Mouse (Mus musculus) forebrain, embryonic 12.5 days (tissue): Measurements from ENCODE around the gene Gm20388. TPM values are rescaled to one million over a fixed set of nuclear protein-coding genes. Genes with fewer than 3 reads are reported as not detected.
A peak's percentile ranks its signal among the peaks of the same experiment; 100 is the strongest.

Experiments used
- ATAC-seq: fragments of 200-750 bp; cut with Nextera tagmentation; 2 replicates; pipeline ENCODE4 v1.8.0; 2017; ENCODE audit warnings: moderate TSS enrichment; ENCODE audit not compliant: low FRiP score
- H3K27ac ChIP-seq: fragments of 300-500 bp; sonication (generic); 2 replicates; pipeline ENCODE4 v1.5.1; 2016; ENCODE audit warnings: mild to moderate bottlenecking
- H3K27me3 ChIP-seq: fragments of 300-500 bp; sonication (generic); 2 replicates; pipeline ENCODE4 v1.6.1; 2016; ENCODE audit warnings: mild to moderate bottlenecking
- H3K36me3 ChIP-seq: fragments of 300-500 bp; sonication (generic); replicated peaks from 2 replicates; pipeline ENCODE4 v1.6.1; 2016; ENCODE audit warnings: mild to moderate bottlenecking
- H3K4me1 ChIP-seq: fragments of 300-500 bp; sonication (generic); 2 replicates; pipeline ENCODE4 v1.6.1; 2016
- H3K4me2 ChIP-seq: fragments of 300-500 bp; sonication (generic); 2 replicates; pipeline ENCODE4 v1.6.1; 2016; ENCODE audit warnings: mild to moderate bottlenecking, moderate library complexity
- H3K4me3 ChIP-seq: fragments of 300-500 bp; sonication (generic); replicated peaks from 2 replicates; pipeline ENCODE4 v1.5.1; 2016; ENCODE audit warnings: mild to moderate bottlenecking
- H3K9ac ChIP-seq: fragments of 300-500 bp; sonication (generic); 2 replicates; pipeline ENCODE4 v1.6.1; 2016; ENCODE audit warnings: mild to moderate bottlenecking
- H3K9me3 ChIP-seq: fragments of 300-500 bp; sonication (generic); 2 replicates; pipeline ENCODE4 v1.6.1; 2016
- WGBS: fragments of 180-500 bp; shearing (Covaris S2); methylation state at CpG from one replicate; pipeline ENCODE4 v1.1.7; 2016; 5-methylcytosine and 5-hydroxymethylcytosine counted together
- polyA plus RNA-seq: library from polyadenylated mRNA; unstranded; fragments of >200 nt; fragmentation: Nextera tagmentation; extraction: Ambion mirVana; gene quantifications from 2 replicates; pipeline ENCODE4 v1.2.1, GENCODE M21; 2016

The Gm20388 gene
- polyA plus RNA-seq, 1 experiment from 2014 or later = not detected

DNA sequence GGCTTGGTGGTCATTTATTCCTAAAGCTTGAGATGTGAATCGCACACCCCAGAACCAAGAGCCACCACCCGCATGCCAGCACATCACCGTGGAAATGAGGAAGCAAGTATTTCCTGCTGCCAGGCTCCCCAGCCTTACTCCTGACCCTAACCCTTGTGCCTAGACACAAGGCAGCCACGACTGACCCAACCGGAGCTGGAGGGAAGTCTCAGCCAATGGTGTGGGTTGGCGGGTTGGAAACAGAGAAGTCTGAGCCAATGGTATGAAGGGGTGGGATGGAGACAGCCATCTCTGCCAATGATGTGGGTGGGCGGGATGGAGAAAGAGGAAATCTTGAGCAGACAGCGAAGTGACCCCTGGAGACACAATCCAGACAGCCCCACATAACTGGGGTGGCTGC, 1314.1 kb downstream of the Gm20388 start:
- no peak for ATAC-seq
- WGBS = 76% methylated on average over 8 of the region's 8 CpGs
- Histone ChIP-seq H3K36me3 (no peaks in the 10 kb centered on the region), H3K9me3 (no peaks in the 10 kb centered on the region), H3K4me3 (no peak overlapping the region), H3K27ac (no peak overlapping the region), H3K4me1 (peaks cover 4% of the 10 kb centered on the region; the same call in 1 of the 2 replicates), H3K4me2 (no peak overlapping the region), H3K9ac (no peak overlapping the region), H3K27me3 (peaks cover 11% of the 10 kb centered on the region)

- ATAC-seq = no peak
- Histone ChIP-seq H3K36me3 (no peaks in the 10 kb centered on the region), H3K27me3 (peaks cover 11% of the 10 kb centered on the region; the same call in 1 of the 2 replicates), H3K4me2 (no peak overlapping the region), H3K4me3 (no peak overlapping the region), H3K9ac (no peak overlapping the region), H3K4me1 (peaks cover 5% of the 10 kb centered on the region; the same call in 1 of the 2 replicates), H3K27ac (no peak overlapping the region), H3K9me3 (no peaks in the 10 kb centered on the region)
- WGBS = 81% methylated on average over 18 of the region's 18 CpGs
These were observed 1317.1 kb downstream of the Gm20388 start for GRCm38 (mm10) chr8:121227756-121228155.

- H3K27ac ChIP-seq = no peak overlapping the region
- no peak overlapping the region for H3K4me2 ChIP-seq
- ATAC-seq = no peak
- H3K4me3 ChIP-seq = no peak overlapping the region
- H3K36me3 ChIP-seq = no peaks in the 10 kb centered on the region
- WGBS = 69% methylated on average over 3 of the region's 3 CpGs
- no peak overlapping the region for H3K9ac ChIP-seq
- H3K9me3 ChIP-seq = no peaks in the 10 kb centered on the region
- H3K4me1 ChIP-seq = peaks cover 5% of the 10 kb centered on the region; the same call in 1 of the 2 replicates
- H3K27me3 ChIP-seq = peaks cover 11% of the 10 kb centered on the region; the same call in 1 of the 2 replicates
These were observed 1318.3 kb downstream of the Gm20388 start for GRCm38 (mm10) chr8:121228892-121229291.

GRCm38 (mm10) chr8:121229550-121229949, 1318.9 kb downstream of the Gm20388 start:
- H3K9ac ChIP-seq = no peak overlapping the region
- no peaks in the 10 kb centered on the region for H3K36me3 ChIP-seq
- no peaks in the 10 kb centered on the region for H3K9me3 ChIP-seq
- peaks cover 11% of the 10 kb centered on the region; the same call in 1 of the 2 replicates for H3K27me3 ChIP-seq
- H3K4me2 ChIP-seq = no peak overlapping the region
- WGBS = 47% methylated on average over 7 of the region's 7 CpGs
- H3K4me1 ChIP-seq = peaks cover 5% of the 10 kb centered on the region; the same call in 1 of the 2 replicates
- no peak overlapping the region for H3K27ac ChIP-seq
- ATAC-seq = no peak
- H3K4me3 ChIP-seq = no peak overlapping the region

DNA sequence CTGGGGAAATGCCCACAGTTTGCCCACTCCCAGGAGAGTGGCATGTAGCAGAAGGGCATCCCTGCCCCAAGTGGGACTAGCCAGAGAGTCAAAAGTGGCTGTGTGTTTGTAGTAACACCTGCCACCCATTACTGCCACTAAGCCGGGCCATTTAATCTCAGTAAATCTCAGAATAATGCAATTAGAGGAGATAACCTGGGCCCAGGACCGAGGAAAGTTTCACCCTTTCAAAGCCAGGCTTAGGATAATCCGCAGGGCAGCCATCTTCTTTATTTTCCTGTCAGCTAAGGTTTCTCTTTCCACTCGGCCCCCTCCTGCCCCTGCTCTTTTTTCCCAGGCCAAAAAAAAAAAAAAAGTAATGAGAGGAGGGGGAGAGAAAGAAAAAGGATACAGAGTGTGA, 1322.6 kb downstream of the Gm20388 start:
- Histone ChIP-seq H3K27me3 (no peaks in the 10 kb centered on the region; the same call in 1 of the 2 replicates), H3K36me3 (no peaks in the 10 kb centered on the region), H3K4me1 (peaks cover 5% of the 10 kb centered on the region; the same call in 1 of the 2 replicates), H3K9me3 (no peaks in the 10 kb centered on the region), H3K9ac (no peak overlapping the region), H3K4me3 (no peak overlapping the region), H3K27ac (no peak overlapping the region), H3K4me2 (no peak overlapping the region)
- no peak for ATAC-seq
- WGBS = 7% methylated on average over 4 of the region's 4 CpGs

DNA sequence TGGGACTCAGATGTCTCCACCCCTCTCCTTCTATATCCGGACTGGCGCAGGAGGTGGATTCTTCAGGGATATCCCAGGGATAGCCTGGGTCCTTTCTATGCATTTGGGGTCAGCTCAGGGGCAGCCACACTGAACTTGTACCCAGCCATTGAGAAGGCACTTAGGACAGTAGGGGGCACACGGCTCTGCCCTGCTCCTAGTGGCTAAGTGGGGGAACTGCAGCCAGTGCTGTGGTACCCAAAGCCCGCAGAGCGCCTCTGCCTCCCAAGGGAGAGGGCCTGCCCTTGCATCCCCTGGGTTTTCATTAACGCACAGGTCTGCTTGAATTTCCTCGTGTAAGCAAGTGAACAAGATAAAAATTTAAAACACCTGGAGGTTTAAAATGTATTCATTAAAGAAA, 1324.3 kb downstream of the Gm20388 start:
- Histone ChIP-seq H3K27ac (no peak overlapping the region), H3K9ac (no peak overlapping the region), H3K4me1 (no peaks in the 10 kb centered on the region), H3K4me3 (no peak overlapping the region), H3K36me3 (no peaks in the 10 kb centered on the region), H3K9me3 (no peaks in the 10 kb centered on the region), H3K4me2 (no peak overlapping the region), H3K27me3 (no peaks in the 10 kb centered on the region; the same call in 1 of the 2 replicates)
- no peak for ATAC-seq
- WGBS = 67% methylated on average over 7 of the region's 7 CpGs

DNA sequence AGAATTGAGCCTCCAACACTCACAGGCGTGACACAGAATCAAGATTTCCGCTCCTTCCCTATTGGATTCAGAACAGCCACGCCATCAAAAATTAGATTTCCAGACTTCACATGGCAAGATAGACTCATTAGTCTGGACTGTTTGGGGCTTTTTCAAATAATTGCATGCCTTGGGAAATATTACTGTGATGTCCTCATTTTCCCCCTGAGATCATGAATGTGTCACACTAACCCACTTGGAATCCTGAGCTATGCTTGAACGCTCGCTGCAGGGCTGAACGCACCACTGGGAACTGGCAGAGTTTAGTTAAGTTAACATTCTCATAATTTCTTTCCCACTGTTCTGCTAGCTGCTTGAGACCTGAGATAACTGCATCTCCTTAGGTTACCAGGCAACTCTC, 1329.0 kb downstream of the Gm20388 start:
- no peak overlapping the region for H3K4me3 ChIP-seq
- H3K9me3 ChIP-seq = no peaks in the 10 kb centered on the region
- H3K36me3 ChIP-seq = no peaks in the 10 kb centered on the region
- no peak overlapping the region for H3K27ac ChIP-seq
- no peak for ATAC-seq
- H3K4me1 ChIP-seq = peaks cover 31% of the 10 kb centered on the region
- H3K27me3 ChIP-seq = 0 out of 2 replicates have a peak, but pooled peaks cover 2% of the 10 kb centered on the region
- H3K9ac ChIP-seq = no peak overlapping the region
- no peak overlapping the region for H3K4me2 ChIP-seq
- 88% methylated on average over 6 of the region's 6 CpGs for WGBS

DNA sequence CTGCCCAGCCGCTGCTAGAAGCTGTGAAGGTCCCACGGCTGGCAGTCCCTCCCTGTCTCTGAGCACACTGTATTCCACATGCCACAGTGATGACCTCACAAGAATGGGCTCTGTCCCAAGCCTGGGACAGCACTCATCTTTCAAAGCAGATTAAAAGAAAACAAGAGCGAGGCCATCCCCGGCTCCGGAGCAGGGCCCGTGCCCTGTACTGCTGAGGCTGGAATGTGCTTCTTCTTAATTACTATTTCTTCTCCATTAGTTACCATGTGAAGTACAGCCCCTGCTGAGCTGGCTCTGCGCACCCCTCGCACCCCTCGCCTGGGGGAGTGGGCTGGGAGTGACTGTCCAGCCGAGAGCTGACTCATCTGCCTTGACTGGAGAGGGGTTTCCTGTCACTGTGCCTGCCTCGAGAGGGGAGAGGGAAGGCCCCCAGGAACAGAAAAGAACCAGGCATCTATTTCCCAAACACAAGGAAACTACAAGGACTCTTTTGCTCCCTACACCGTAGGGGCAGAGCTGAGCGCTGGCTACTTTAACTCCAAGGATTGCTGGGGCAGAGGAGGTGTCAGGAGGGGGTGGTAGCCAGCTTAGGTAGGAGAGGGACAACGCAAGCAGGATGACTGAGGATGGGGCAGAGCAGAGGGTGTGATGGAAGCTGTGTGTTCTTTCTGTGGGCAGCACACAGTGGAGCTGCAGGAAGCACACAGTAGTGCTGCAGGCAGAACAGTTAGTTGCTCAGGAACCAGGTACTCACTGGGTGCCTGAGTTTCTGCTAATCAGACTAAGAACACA, 1331.3 kb downstream of the Gm20388 start:
- Histone ChIP-seq H3K9me3 (no peaks in the 10 kb centered on the region), H3K27ac (peak overlapping the region; percentile 70), H3K4me1 (peaks cover 31% of the 10 kb centered on the region), H3K36me3 (no peaks in the 10 kb centered on the region), H3K4me2 (peak overlapping the region; percentile 8; the same call in 1 of the 2 replicates), H3K9ac (no peak overlapping the region), H3K4me3 (no peak overlapping the region), H3K27me3 (0 out of 2 replicates have a peak, but pooled peaks cover 2% of the 10 kb centered on the region)
- peak; percentile 69 for ATAC-seq
- 9% methylated on average over 14 of the region's 14 CpGs for WGBS

DNA sequence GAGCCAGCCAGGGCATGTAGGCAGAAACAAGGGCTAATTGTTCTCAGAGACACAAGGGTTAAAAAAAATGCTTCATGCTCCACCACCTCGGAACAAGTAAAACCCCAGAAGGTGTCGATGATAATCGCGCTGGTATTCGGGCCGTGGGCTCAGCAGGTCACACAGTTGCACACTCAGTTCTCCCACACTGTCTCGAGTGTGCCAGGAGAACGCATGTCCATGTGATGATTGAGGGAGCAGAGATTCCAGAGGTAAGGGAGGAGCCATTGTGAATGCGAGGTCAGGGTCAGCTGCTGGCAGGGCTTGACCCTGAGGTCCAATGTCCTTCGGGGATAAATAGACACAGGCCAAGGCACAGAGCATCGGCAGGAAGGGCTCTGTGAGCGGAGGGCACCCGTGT, 1332.0 kb downstream of the Gm20388 start:
- Histone ChIP-seq H3K9me3 (no peaks in the 10 kb centered on the region), H3K27ac (peak overlapping the region; percentile 70; the same call in 1 of the 2 replicates), H3K4me1 (peaks cover 31% of the 10 kb centered on the region), H3K27me3 (0 out of 2 replicates have a peak, but pooled peaks cover 7% of the 10 kb centered on the region), H3K4me3 (no peak overlapping the region), H3K36me3 (no peaks in the 10 kb centered on the region), H3K9ac (no peak overlapping the region), H3K4me2 (no peak overlapping the region)
- ATAC-seq = no peak
- WGBS = 8% methylated on average over 13 of the region's 13 CpGs

GRCm38 (mm10) chr8:121248823-121249222, 1338.2 kb downstream of the Gm20388 start:
- WGBS = 83% methylated on average over 7 of the region's 7 CpGs
- Histone ChIP-seq H3K4me1 (peaks cover 12% of the 10 kb centered on the region; the same call in 1 of the 2 replicates), H3K4me2 (no peak overlapping the region), H3K27ac (no peak overlapping the region), H3K9ac (no peak overlapping the region), H3K4me3 (no peak overlapping the region), H3K9me3 (no peaks in the 10 kb centered on the region), H3K27me3 (peaks cover 26% of the 10 kb centered on the region; the same call in 1 of the 2 replicates), H3K36me3 (no peaks in the 10 kb centered on the region)
- ATAC-seq = no peak

DNA sequence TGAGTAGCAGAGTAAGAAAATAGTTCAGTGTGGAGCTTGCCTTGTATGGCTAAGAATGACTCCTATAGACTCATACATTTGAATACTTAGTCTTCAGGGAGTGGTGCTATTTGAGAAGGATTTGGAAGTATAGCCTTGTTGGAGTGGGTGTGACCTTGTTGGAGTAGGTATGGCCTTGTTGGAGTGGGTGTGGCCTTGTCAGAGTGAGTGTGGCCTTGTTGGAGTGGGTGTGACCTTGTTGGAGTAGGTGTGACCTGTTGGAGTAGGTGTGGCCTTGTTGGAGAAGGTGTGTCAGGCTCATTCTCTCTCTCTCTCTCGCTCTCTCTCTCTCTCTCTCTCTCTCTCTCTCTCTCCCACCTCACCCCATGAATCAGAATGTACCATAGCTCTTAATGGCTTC, 1338.8 kb downstream of the Gm20388 start:
- Histone ChIP-seq H3K4me2 (no peak overlapping the region), H3K27ac (no peak overlapping the region), H3K4me3 (no peak overlapping the region), H3K36me3 (no peaks in the 10 kb centered on the region), H3K9me3 (no peaks in the 10 kb centered on the region), H3K27me3 (peaks cover 27% of the 10 kb centered on the region; the same call in 1 of the 2 replicates), H3K9ac (no peak overlapping the region), H3K4me1 (peaks cover 11% of the 10 kb centered on the region; the same call in 1 of the 2 replicates)
- 60% methylated on average over 1 of the region's 1 CpGs for WGBS
- no peak for ATAC-seq

DNA sequence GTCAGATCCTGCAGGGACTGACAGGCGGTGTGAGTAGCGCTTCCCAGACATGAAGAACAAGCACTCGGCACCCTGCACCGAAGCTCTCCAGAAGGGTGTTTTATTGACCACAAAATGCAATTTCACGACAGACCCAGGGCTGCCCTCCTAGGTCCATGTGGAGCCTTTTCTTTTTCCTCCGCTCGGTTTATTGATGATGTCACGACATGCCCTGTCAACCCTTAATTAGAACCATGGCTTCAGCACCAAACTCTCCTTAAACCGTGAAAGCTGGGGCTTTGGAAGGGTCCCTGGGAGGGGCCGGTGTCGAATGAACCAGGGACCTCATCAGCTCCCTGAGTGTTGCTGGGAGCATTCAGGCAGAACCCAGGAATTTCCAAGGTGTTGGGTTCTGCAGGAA, 1340.4 kb downstream of the Gm20388 start:
- H3K4me2 ChIP-seq = no peak overlapping the region
- H3K9me3 ChIP-seq = no peaks in the 10 kb centered on the region
- 59% methylated on average over 11 of the region's 11 CpGs for WGBS
- H3K9ac ChIP-seq = no peak overlapping the region
- peaks cover 11% of the 10 kb centered on the region; the same call in 1 of the 2 replicates for H3K4me1 ChIP-seq
- H3K27ac ChIP-seq = no peak overlapping the region
- H3K27me3 ChIP-seq = peaks cover 32% of the 10 kb centered on the region; the same call in 1 of the 2 replicates
- H3K36me3 ChIP-seq = no peaks in the 10 kb centered on the region
- ATAC-seq = no peak
- no peak overlapping the region for H3K4me3 ChIP-seq
